Mouse (Mus musculus) CH12.LX (cell line): ENCODE measurements around the gene Impdh1. TPM values are rescaled to one million over a fixed set of nuclear protein-coding genes. Genes with fewer than 3 reads are reported as not detected.

Experiments
- DNase-seq: peaks from one replicate; pipeline ENCODE4 v3.0.0-alpha.2; 2013; ENCODE audit errors: extremely low read depth
- H3K27ac ChIP-seq: 2 replicates; pipeline ENCODE4 v1.5.1; 2012; ENCODE audit warnings: low read depth, mild to moderate bottlenecking, control low read depth, moderate library complexity; ENCODE audit not compliant: insufficient read depth
- H3K27me3 ChIP-seq: replicated peaks from 2 replicates; pipeline ENCODE3; 2012; ENCODE audit warnings: inconsistent platforms
- H3K36me3 ChIP-seq, 2 experiments: replicated peaks in 1 of 2; 2 replicates each; pipeline versions ENCODE3 to v1.6.1; 2012; ENCODE audit warnings: inconsistent platforms in 1 of 2, low read length in 1 of 2, mild to moderate bottlenecking in 1 of 2, mixed read lengths in 1 of 2, moderate library complexity in 1 of 2; ENCODE audit not compliant: control insufficient read depth in 1 of 2, insufficient read depth in 1 of 2
- H3K4me1 ChIP-seq, 2 experiments: 2 replicates each; pipeline ENCODE4 v1.6.1; 2012; ENCODE audit warnings: inconsistent platforms in 1 of 2, moderate library complexity in 1 of 2; ENCODE audit not compliant: insufficient read depth in 2 of 2, control insufficient read depth in 1 of 2
- H3K4me2 ChIP-seq: 2 replicates; pipeline ENCODE4 v1.6.1; 2012; ENCODE audit warnings: low read depth, mild to moderate bottlenecking, control low read depth; ENCODE audit not compliant: poor library complexity, insufficient read depth, severe bottlenecking
- H3K4me3 ChIP-seq, 3 experiments: fragments of 150-350 bp in 1 of 3; sonication (generic) in 1 of 3; replicated peaks in 1 of 3; 2 replicates each; pipeline versions ENCODE3 to v1.5.1; 2011 to 2012; ENCODE audit warnings: low read depth in 2 of 3, low read length in 2 of 3, mild to moderate bottlenecking in 2 of 3, moderate library complexity in 2 of 3, control low read depth in 1 of 3, improper control_type of control experiment in 1 of 3, inconsistent platforms in 1 of 3, mixed read lengths in 1 of 3; ENCODE audit not compliant: poor library complexity in 1 of 3
- H3K79me2 ChIP-seq: replicated peaks from 2 replicates; pipeline ENCODE4 v1.6.1; 2012; ENCODE audit warnings: mild to moderate bottlenecking, moderate library complexity; ENCODE audit not compliant: control insufficient read depth, poor library complexity, insufficient read depth, severe bottlenecking; ENCODE audit errors: extremely low read depth
- H3K9ac ChIP-seq: 2 replicates; pipeline ENCODE4 v1.6.1; 2012; ENCODE audit warnings: low read depth, mild to moderate bottlenecking, control low read depth, moderate library complexity; ENCODE audit not compliant: insufficient read depth
- H3K9me3 ChIP-seq: replicated peaks from 2 replicates; pipeline ENCODE3; 2012; ENCODE audit warnings: low read length, inconsistent platforms, mixed read lengths
- CTCF ChIP-seq, 2 experiments: IDR thresholded peaks in 1 of 2; conservative IDR thresholded peaks in 1 of 2; 2 replicates each; pipeline ENCODE4 v1.5.1; 2011 to 2012; ENCODE audit warnings: low read depth in 2 of 2, low read length in 2 of 2, improper control_type of control experiment in 1 of 2, inconsistent platforms in 1 of 2, mild to moderate bottlenecking in 1 of 2, moderate library complexity in 1 of 2
- ELF1 ChIP-seq: IDR thresholded peaks from 2 replicates; pipeline ENCODE4 v1.6.1; 2014; ENCODE audit warnings: low read depth, mild to moderate bottlenecking, inconsistent platforms, low read length, improper control_type of control experiment
- ETS1 ChIP-seq: conservative IDR thresholded peaks from 2 replicates; pipeline ENCODE4 v1.6.1; 2012; ENCODE audit warnings: low read depth, mild to moderate bottlenecking, inconsistent platforms, low read length, improper control_type of control experiment, moderate library complexity
- GABPA ChIP-seq: IDR thresholded peaks from 2 replicates; pipeline ENCODE4 v1.6.1; 2012; ENCODE audit warnings: low read depth, low read length, improper control_type of control experiment, inconsistent platforms; ENCODE audit not compliant: insufficient replicate concordance
- JUN ChIP-seq: IDR thresholded peaks from 2 replicates; pipeline ENCODE4 v1.6.1; 2011; ENCODE audit warnings: low read depth, mild to moderate bottlenecking, low read length, improper control_type of control experiment, moderate library complexity; ENCODE audit not compliant: insufficient read depth
- KAT2A ChIP-seq: IDR thresholded peaks from 2 replicates; pipeline ENCODE4 v1.6.1; 2012; ENCODE audit warnings: low read length, improper control_type of control experiment, inconsistent platforms; ENCODE audit not compliant: insufficient replicate concordance
- MAX ChIP-seq: IDR thresholded peaks from 2 replicates; pipeline ENCODE4 v1.6.1; 2011; ENCODE audit warnings: low read length, improper control_type of control experiment
- MAZ ChIP-seq: IDR thresholded peaks from 2 replicates; pipeline ENCODE4 v1.6.1; 2012; ENCODE audit warnings: low read depth, mild to moderate bottlenecking, inconsistent platforms, low read length, improper control_type of control experiment, moderate library complexity
- MEF2A ChIP-seq: IDR thresholded peaks from 2 replicates; pipeline ENCODE4 v1.6.1; 2014; ENCODE audit warnings: low read depth, mild to moderate bottlenecking, inconsistent platforms, low read length, improper control_type of control experiment, borderline replicate concordance
- MXI1 ChIP-seq: IDR thresholded peaks from 2 replicates; pipeline ENCODE4 v1.6.1; 2011; ENCODE audit warnings: mild to moderate bottlenecking, low read depth, low read length, improper control_type of control experiment
- MYC ChIP-seq: IDR thresholded peaks from 2 replicates; pipeline ENCODE4 v1.6.1; 2011; ENCODE audit warnings: low read depth, mild to moderate bottlenecking, improper control_type of control experiment, low read length
- NELFE ChIP-seq: IDR thresholded peaks from 2 replicates; pipeline ENCODE4 v1.6.1; 2011; ENCODE audit warnings: low read depth, low read length, improper control_type of control experiment
- NRF1 ChIP-seq: IDR thresholded peaks from 2 replicates; pipeline ENCODE4 v1.6.1; 2014; ENCODE audit warnings: low read depth, mild to moderate bottlenecking, inconsistent platforms, low read length, improper control_type of control experiment, moderate library complexity
- POLR2A ChIP-seq: IDR thresholded peaks from 2 replicates; pipeline ENCODE4 v1.6.1; 2011; ENCODE audit warnings: low read depth, mild to moderate bottlenecking, improper control_type of control experiment, low read length
- RAD21 ChIP-seq: IDR thresholded peaks from 2 replicates; pipeline ENCODE4 v1.6.1; 2011; ENCODE audit warnings: low read depth, mild to moderate bottlenecking, low read length, improper control_type of control experiment, moderate library complexity
- SIN3A ChIP-seq: IDR thresholded peaks from 2 replicates; pipeline ENCODE4 v1.6.1; 2012; ENCODE audit warnings: low read length, improper control_type of control experiment, inconsistent platforms
- SMC3 ChIP-seq: IDR thresholded peaks from 2 replicates; pipeline ENCODE4 v1.6.1; 2011; ENCODE audit warnings: low read depth, low read length, improper control_type of control experiment
- TBP ChIP-seq: conservative IDR thresholded peaks from 2 replicates; pipeline ENCODE4 v1.6.1; 2011; ENCODE audit warnings: low read depth, low read length, improper control_type of control experiment
- TCF12 ChIP-seq: IDR thresholded peaks from 2 replicates; pipeline ENCODE4 v1.6.1; 2014; ENCODE audit warnings: low read depth, mild to moderate bottlenecking, inconsistent platforms, low read length, improper control_type of control experiment
- UBTF ChIP-seq: IDR thresholded peaks from 2 replicates; pipeline ENCODE4 v1.6.1; 2012; ENCODE audit warnings: low read depth, mild to moderate bottlenecking, inconsistent platforms, low read length, improper control_type of control experiment, moderate library complexity
- USF1 ChIP-seq: IDR thresholded peaks from 2 replicates; pipeline ENCODE4 v1.6.1; 2014; ENCODE audit warnings: low read depth, mild to moderate bottlenecking, inconsistent platforms, low read length, improper control_type of control experiment
- USF2 ChIP-seq: conservative IDR thresholded peaks from 2 replicates; pipeline ENCODE4 v1.6.1; 2011; ENCODE audit warnings: low read depth, low read length, improper control_type of control experiment
- ZC3H11A ChIP-seq: IDR thresholded peaks from 2 replicates; pipeline ENCODE4 v1.6.1; 2012; ENCODE audit warnings: low read depth, mild to moderate bottlenecking, inconsistent platforms, low read length, improper control_type of control experiment
- ZKSCAN1 ChIP-seq: IDR thresholded peaks from 2 replicates; pipeline ENCODE4 v1.6.1; 2012; ENCODE audit warnings: low read depth, inconsistent platforms, low read length, improper control_type of control experiment, borderline replicate concordance
- dilution Hi-C: fragments of 300-500 bp; cut with MboI; formaldehyde crosslinking; loops from 2 replicates; pipeline ENCODE4 v1.14.3; 2020; ENCODE audit warnings: low sequenced_read_pairs; ENCODE audit not compliant: extremely low pct_unique_long_range_greater_than_20kb, extremely low pct_ligation_motif_present
- in situ Hi-C: fragments of 300-500 bp; cut with MboI; formaldehyde crosslinking; loops from 3 replicates; pipeline ENCODE4 v1.14.3; 2019; ENCODE audit warnings: low sequenced_read_pairs, low pct_ligation_motif_present, low pct_unique_long_range_greater_than_20kb, mixed read lengths
- polyA plus RNA-seq: library from polyadenylated mRNA; unstranded; fragments of >175 nt; gene quantifications from 2 replicates; pipeline ENCODE4 v1.2.1, GENCODE M21; 2012; ENCODE audit warnings: low read depth; ENCODE audit not compliant: insufficient read length
- total RNA-seq, 2 experiments: library from RNA; depleted of rRNA; stranded (reverse); fragments of 300-350 nt in 1 of 2; fragments of >200 nt in 1 of 2; gene quantifications; 2 replicates each; pipeline ENCODE4 v1.2.3; 2012 to 2014

Impdh1 gene
- total and polyA plus RNA-seq, 3 experiments = 3.1 to 19.6 (median 14.9) TPM

DNA sequence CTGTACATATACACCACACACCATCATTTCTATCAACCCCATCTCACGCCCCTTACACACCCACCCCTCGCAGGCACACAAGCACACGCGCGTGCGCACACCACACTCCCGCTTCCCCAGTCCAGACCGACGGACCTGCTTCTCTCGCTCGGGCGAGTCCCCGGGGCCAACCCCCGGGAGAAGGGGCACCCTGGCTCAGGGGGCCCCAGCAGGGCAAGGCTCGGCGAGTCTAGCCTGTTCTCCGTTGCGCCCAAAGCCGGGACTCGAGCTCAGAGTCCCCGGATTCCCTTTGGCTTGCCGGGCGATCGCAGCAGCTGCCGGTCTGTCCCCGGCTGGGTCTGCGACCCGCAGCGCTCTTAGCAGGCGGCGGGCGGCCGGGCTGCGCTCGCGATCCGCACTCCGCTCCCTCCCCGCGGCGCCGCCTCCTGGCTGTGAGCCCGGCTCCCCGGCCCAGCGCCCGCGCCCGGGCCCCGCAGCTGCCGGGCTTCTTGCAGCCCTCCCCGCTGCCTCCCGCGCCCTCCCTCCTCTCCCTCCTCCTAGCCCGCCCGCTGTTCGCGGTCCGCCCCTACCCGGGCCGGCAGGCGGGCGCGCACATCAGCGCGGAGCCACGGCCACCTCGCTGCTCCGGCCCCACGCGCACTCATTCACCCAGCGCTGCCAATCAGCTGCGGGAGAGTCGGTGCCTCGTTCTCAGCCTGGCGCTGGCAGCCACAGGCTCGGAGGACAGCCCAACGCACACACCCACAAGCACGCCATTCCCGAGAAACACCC, 37.1 kb downstream of the Impdh1 start, which contains the start of gene Prrt4:
Gene Prrt4, minus strand, starts transcription at position 697 of the 771 bp plus-strand sequence.
- no peak for DNase-seq
- Histone ChIP-seq H3K4me3 (no peak within 1 kb of the TSS), H3K79me2 (no peaks in the 10 kb centered on the region), H3K36me3 (no peaks in the 10 kb centered on the region), H3K4me2 (no peak within 1 kb of the TSS), H3K27ac (no peak within 1 kb of the TSS), H3K27me3 (peaks cover 85% of the 10 kb centered on the region), H3K4me1 (no peaks in the 10 kb centered on the region), H3K9ac (no peak within 1 kb of the TSS), H3K9me3 (no peaks in the 10 kb centered on the region)
- TF ChIP-seq USF2 (no peak), SIN3A (no peak), TBP (no peak), KAT2A (no peak), UBTF (no peak), ZC3H11A (no peak), ELF1 (no peak), SMC3 (no peak), TCF12 (no peak), USF1 (no peak), MYC (no peak), CTCF (conservative IDR thresholded peaks at IDR 0.05 in 1 of 2, IDR thresholded peaks at IDR 0.05 in 1 of 2; ENCODE audit: low read depth in 2 of 2, low read length in 2 of 2) (no peak), POLR2A (no peak), JUN (no peak), ZKSCAN1 (no peak), NELFE (no peak), ETS1 (no peak)
- dilution Hi-C loops = no loop called here
- in situ Hi-C loops = no loop called here

GRCm38 (mm10) chr6:29177901-29178879, 38.0 kb downstream of the Impdh1 start:
- Histone ChIP-seq H3K9ac (no peak overlapping the region), H3K36me3 (no peaks in the 10 kb centered on the region), H3K4me1 (no peaks in the 10 kb centered on the region), H3K27me3 (peaks cover 91% of the 10 kb centered on the region), H3K4me2 (no peak overlapping the region), H3K4me3 (no peak overlapping the region), H3K9me3 (no peaks in the 10 kb centered on the region), H3K27ac (no peak overlapping the region), H3K79me2 (no peaks in the 10 kb centered on the region)
- TF ChIP-seq JUN = no peak
- no peak for TF ChIP-seq MEF2A
- TF ChIP-seq SIN3A = no peak
- no peak for TF ChIP-seq NRF1
- TF ChIP-seq ZKSCAN1 = no peak
- TF ChIP-seq SMC3 = no peak
- no peak for TF ChIP-seq UBTF
- TF ChIP-seq ETS1 = no peak
- no peak for TF ChIP-seq GABPA
- TF ChIP-seq MAZ = no peak
- no peak for TF ChIP-seq MAX
- no peak for TF ChIP-seq MXI1
- TF ChIP-seq CTCF (conservative IDR thresholded peaks at IDR 0.05 in 1 of 2, IDR thresholded peaks at IDR 0.05 in 1 of 2; ENCODE audit: low read depth in 2 of 2, low read length in 2 of 2) = no peak
- no peak for TF ChIP-seq USF2
- no peak for TF ChIP-seq TCF12
- no peak for TF ChIP-seq RAD21
- dilution Hi-C loops = no loop called here
- no peak for DNase-seq
- in situ Hi-C loops = no loop called here
